ENCODE assay signal across 22 mouse cellular contexts in the genomic region with DNA sequence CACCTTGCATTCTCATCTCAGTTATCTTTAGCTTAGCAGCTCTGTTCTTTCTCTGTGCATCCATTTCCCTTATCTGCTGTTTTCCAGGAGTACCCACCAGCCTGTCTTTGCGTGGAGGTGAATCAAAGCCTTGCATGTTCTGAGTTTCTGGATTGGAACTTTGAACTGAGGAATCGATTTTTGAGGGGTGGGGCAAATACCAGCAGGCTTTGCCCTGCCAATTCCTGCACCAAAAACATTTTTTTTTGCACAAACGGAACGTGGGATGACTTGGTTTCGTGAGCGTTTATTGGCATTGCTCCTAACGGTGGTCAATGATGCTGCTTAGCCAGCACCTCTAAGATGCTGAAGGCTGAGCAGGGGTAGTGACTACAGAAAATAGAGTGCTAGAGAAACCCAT.
A peak's percentile ranks its signal among the peaks of the same experiment; 100 is the strongest.
DNase-seq lines count a peak whose midpoint lies in the region; ATAC-seq and TF ChIP-seq lines count a peak whose summit lies in the region.
"Had no signal": no experiment of that assay in that cellular context is flagged by ENCODE, and none has a peak within 500 bp of the region (broad histone marks: within the 10 kb centered on the region; RNA-seq: fewer than 3 reads in every experiment).

No protein-coding gene starts in this region.

- no peak overlapping the region for H3K4me2 ChIP-seq in liver, embryonic 12.5 days
- H3K4me2 ChIP-seq in liver, embryonic 14.5 days (ENCODE audit: low read depth) = 0 out of 2 replicates have a peak overlapping the region, but pooled peaks have one; percentile 11
- 0 out of 2 replicates have a peak overlapping the region, but pooled peaks have one; percentile 23 for H3K4me2 ChIP-seq in liver, postnatal 0 days (ENCODE audit: low read depth, low read length)
- no peak overlapping the region for H3K4me2 ChIP-seq in liver, embryonic 11.5 days

- no peaks in the 10 kb centered on the region for H3K9me3 ChIP-seq in liver, embryonic 12.5 days (replicated peaks)
- no peaks in the 10 kb centered on the region for H3K9me3 ChIP-seq in liver, embryonic 14.5 days (ENCODE audit: control insufficient read depth, low read length)
- no peaks in the 10 kb centered on the region for H3K9me3 ChIP-seq in liver, postnatal 0 days (ENCODE audit: low read length)
- no peaks in the 10 kb centered on the region for H3K9me3 ChIP-seq in liver, embryonic 11.5 days (ENCODE audit: control insufficient read depth, low read length)
- H3K9me3 ChIP-seq: G1E had no signal

- no peaks in the 10 kb centered on the region for H3K36me3 ChIP-seq in liver, adult 2 months (ENCODE audit: control insufficient read depth, insufficient read depth, low read length)
- H3K36me3 ChIP-seq in liver, embryonic 12.5 days = no peaks in the 10 kb centered on the region
- H3K36me3 ChIP-seq in liver, embryonic 14.5 days (replicated peaks; ENCODE audit: control insufficient read depth, insufficient read depth, low read depth) = no peaks in the 10 kb centered on the region
- H3K36me3 ChIP-seq in liver, postnatal 0 days (replicated peaks; ENCODE audit: insufficient read depth, low read length) = no peaks in the 10 kb centered on the region
- H3K36me3 ChIP-seq in liver, embryonic 11.5 days (ENCODE audit: control insufficient read depth, insufficient read depth, low read length) = no peaks in the 10 kb centered on the region
- H3K36me3 ChIP-seq: G1E had no signal

- H3K4me1 ChIP-seq in liver, adult 2 months (ENCODE audit: control insufficient read depth, insufficient read depth, low read length) = peaks cover 15% of the 10 kb centered on the region
- no peaks in the 10 kb centered on the region for H3K4me1 ChIP-seq in liver, embryonic 12.5 days
- no peaks in the 10 kb centered on the region; a peak in 2 of 4 replicates for H3K4me1 ChIP-seq in liver, embryonic 14.5 days (replicated peaks; ENCODE audit: control insufficient read depth in 2 of 2, insufficient read depth in 2 of 2, low read length in 1 of 2)
- H3K4me1 ChIP-seq in liver, postnatal 0 days (ENCODE audit: insufficient read depth) = peaks cover 9% of the 10 kb centered on the region; the same call in 1 of the 2 replicates
- H3K4me1 ChIP-seq in liver, embryonic 11.5 days (replicated peaks; ENCODE audit: control insufficient read depth, insufficient read depth, low read length) = peaks cover 4% of the 10 kb centered on the region; the same call in 1 of the 2 replicates

- TF ChIP-seq EP300 in liver, embryonic 14.5 days (IDR thresholded peaks at IDR 0.05; ENCODE audit: low read depth) = no peak
- TF ChIP-seq EP300 in liver, postnatal 0 days (IDR thresholded peaks at IDR 0.05; ENCODE audit: low read depth) = no peak; the same call in 1 of the 2 replicates

- no peak for TF ChIP-seq CTCF in liver, adult 2 months (IDR thresholded peaks at IDR 0.05; ENCODE audit: low read depth, low read length)
- no peak for TF ChIP-seq CTCF in liver, embryonic 14.5 days (IDR thresholded peaks at IDR 0.05; ENCODE audit: low read depth)
- no peak for TF ChIP-seq CTCF in liver, postnatal 0 days (IDR thresholded peaks at IDR 0.05; ENCODE audit: low read depth)

- 0 out of 2 replicates have a peak, but pooled peaks cover 3% of the 10 kb centered on the region for H3K79me2 ChIP-seq in liver, adult 2 months (ENCODE audit: control insufficient read depth, insufficient read depth, low read length)

- no peak for ATAC-seq in liver, embryonic 12.5 days
- no peak for ATAC-seq in liver, embryonic 14.5 days (ENCODE audit: insufficient read depth)
- ATAC-seq in liver, postnatal 0 days = peak; percentile 62
- ATAC-seq in liver, embryonic 11.5 days (replicated peaks; ENCODE audit: low FRiP score) = no peak
- ATAC-seq: activated CD4-positive, CD25-positive, alpha-beta regulatory T cell, adult 4 months; CD4-positive, CD25-positive, alpha-beta regulatory T cell, adult 4 months; Patski had no signal

- no peak overlapping the region for H3K4me3 ChIP-seq in liver, adult 2 months (ENCODE audit: insufficient read depth, low read depth, low read length)
- no peak overlapping the region for H3K4me3 ChIP-seq in liver, embryonic 12.5 days
- H3K4me3 ChIP-seq in liver, embryonic 14.5 days (ENCODE audit: insufficient read depth in 1 of 2, low read depth in 2 of 2, low read length in 2 of 2) = no peak overlapping the region
- H3K4me3 ChIP-seq in liver, postnatal 0 days (ENCODE audit: low read depth, low read length) = no peak overlapping the region
- H3K4me3 ChIP-seq in liver, embryonic 11.5 days (ENCODE audit: low read depth, low read length) = no peak overlapping the region

- H3K27me3 ChIP-seq in liver, adult 2 months (ENCODE audit: control insufficient read depth, insufficient read depth, low read length) = no peaks in the 10 kb centered on the region
- no peaks in the 10 kb centered on the region for H3K27me3 ChIP-seq in liver, embryonic 12.5 days (replicated peaks)
- H3K27me3 ChIP-seq in liver, embryonic 14.5 days (ENCODE audit: control insufficient read depth, insufficient read depth, low read length) = no peaks in the 10 kb centered on the region
- no peaks in the 10 kb centered on the region for H3K27me3 ChIP-seq in liver, postnatal 0 days (ENCODE audit: insufficient read depth, low read length)
- H3K27me3 ChIP-seq in liver, embryonic 11.5 days (replicated peaks; ENCODE audit: control insufficient read depth, insufficient read depth, low read length) = no peaks in the 10 kb centered on the region
- H3K27me3 ChIP-seq: CH12.LX, Patski had no signal

- H3K9ac ChIP-seq in liver, adult 2 months (ENCODE audit: low read depth, low read length) = no peak overlapping the region
- H3K9ac ChIP-seq in liver, embryonic 12.5 days = no peak overlapping the region
- no peak overlapping the region for H3K9ac ChIP-seq in liver, embryonic 14.5 days (replicated peaks)
- H3K9ac ChIP-seq in liver, postnatal 0 days (replicated peaks) = no peak overlapping the region
- H3K9ac ChIP-seq in liver, embryonic 11.5 days (ENCODE audit: low read depth, low read length) = no peak overlapping the region

- peak; percentile 72 for DNase-seq in heart, adult 11 months
- DNase-seq in heart, postnatal 4 days = no peak
- peak; percentile 83 for DNase-seq in liver, adult 2 months (ENCODE audit: extremely low read depth, low read depth, low spot score)
- DNase-seq in liver, embryonic 14.5 days (ENCODE audit: low read depth in 3 of 3, low spot score in 3 of 3) = no peak
- DNase-seq in liver = no peak
- DNase-seq in liver, postnatal 0 days = peak; percentile 16
- no peak for DNase-seq in liver, embryonic 11.5 days (ENCODE audit: low spot score)
- DNase-seq: adrenal gland, adult 2 months; adrenal gland, adult 8-10 months; adrenal gland, postnatal 10 days; adrenal gland, postnatal 14 days; adrenal gland, postnatal 25 days; adrenal gland, postnatal 36 days; B cell, adult 2 months; cerebellum, adult 11 months; cerebellum, adult 11-12 months had no signal

- no peak for TF ChIP-seq POLR2A in liver, adult 2 months (IDR thresholded peaks at IDR 0.05; ENCODE audit: extremely low read depth, insufficient read depth, low read length)

- no peak overlapping the region for H3K27ac ChIP-seq in liver, adult 2 months (replicated peaks; ENCODE audit: insufficient read depth, low read depth, low read length)
- H3K27ac ChIP-seq in liver, embryonic 12.5 days = no peak overlapping the region
- no peak overlapping the region for H3K27ac ChIP-seq in liver, embryonic 14.5 days
- H3K27ac ChIP-seq in liver, postnatal 0 days (ENCODE audit: low read depth) = no peak overlapping the region
- H3K27ac ChIP-seq in liver, embryonic 11.5 days (ENCODE audit: low read depth, low read length) = no peak overlapping the region

- WGBS in liver, adult 2 months = 21% methylated on average over 7 of the region's 7 CpGs
- WGBS in liver, embryonic 12.5 days (ENCODE audit: insufficient replicate concordance) = 65% methylated on average over 7 of the region's 7 CpGs
- WGBS in liver, embryonic 14.5 days (ENCODE audit: insufficient replicate concordance) = 60% methylated on average over 7 of the region's 7 CpGs
- WGBS in liver, postnatal 0 days (ENCODE audit: insufficient replicate concordance) = 65% methylated on average over 7 of the region's 7 CpGs
- 72% methylated on average over 7 of the region's 7 CpGs for WGBS in liver, embryonic 11.5 days

Comparison
In these comparisons a context has a peak if more than half of its experiments do, and no peak if none do; other contexts are left out.
1. DNase-seq: peak in heart, adult 11 months (single experiment), liver, adult 2 months (single experiment) and liver, postnatal 0 days (single experiment); none in heart, postnatal 4 days (single experiment), liver, embryonic 14.5 days (0 of 3), liver (single experiment) and liver, embryonic 11.5 days (single experiment).
2. H3K4me2 ChIP-seq: peak in liver, embryonic 14.5 days (single experiment) and liver, postnatal 0 days (single experiment); none in liver, embryonic 12.5 days (single experiment) and liver, embryonic 11.5 days (single experiment).